1 mouse cellular context compared by ENCODE assay signal in genomic region chr12:104066241-104066640, GRCm38 (mm10).
TF ChIP-seq lines count a peak whose summit lies in the region.

No protein-coding gene starts in this region.

TF ChIP-seq in myocyte, 11 proteins besides CTCF, POLR2A, EP300 and RAD21 (continued from another document):
- no peak for TF ChIP-seq MYOG (IDR thresholded peaks at IDR 0.05; ENCODE audit: control insufficient read depth in 1 of 3, insufficient read depth in 1 of 3, insufficient read length in 2 of 3, low read depth in 2 of 3)
- no peak for TF ChIP-seq REST (IDR thresholded peaks at IDR 0.05; ENCODE audit: insufficient read depth, insufficient read length)
